Mouse (Mus musculus): ENCODE measurements around the gene Engase.

Gene Engase

DNA sequence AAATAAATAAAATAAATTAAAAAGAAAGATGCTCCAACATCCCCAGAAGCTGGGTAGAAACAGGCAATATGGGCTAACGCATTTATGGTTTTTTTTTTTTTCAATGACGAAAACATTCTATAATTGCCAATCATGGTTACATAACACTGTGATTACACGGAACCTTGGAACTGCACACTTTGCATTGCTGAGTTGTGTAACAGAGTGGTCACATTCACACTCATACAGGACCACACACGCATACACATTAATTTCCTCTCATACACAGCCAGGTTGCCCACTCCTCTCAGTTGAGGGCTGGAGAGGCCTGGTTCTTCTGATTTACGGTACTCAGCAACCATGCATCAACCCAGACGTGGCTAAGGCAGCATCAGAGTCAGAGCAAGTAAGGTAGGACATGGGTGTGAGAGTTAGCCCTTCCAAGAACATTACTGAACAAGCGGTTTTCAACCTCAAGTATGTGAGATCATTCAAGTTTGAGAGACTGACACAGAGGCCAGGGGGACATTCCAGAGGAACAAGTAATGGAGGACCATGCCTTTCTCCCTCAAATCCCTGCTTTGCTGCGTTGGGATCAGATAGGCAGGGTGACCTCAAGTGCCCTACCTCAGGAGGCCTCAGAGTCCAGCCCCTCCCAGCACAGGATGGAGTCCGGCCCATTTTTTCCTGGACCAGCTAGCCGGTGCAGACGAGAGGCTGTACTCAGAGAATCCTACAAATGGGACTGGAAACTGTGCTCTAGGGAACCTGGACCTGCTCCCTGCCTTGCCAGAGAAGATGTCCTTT lies 22.6 kb upstream of the Engase start:
- DNase-seq (ENCODE audit: low read depth, low spot score) = no peak

GRCm38 (mm10) chr11:118455788-118456187 lies 20.8 kb upstream of the Engase start:
- DNase-seq (ENCODE audit: low read depth, low spot score) = no peak

GRCm38 (mm10) chr11:118456937-118457336 lies 19.7 kb upstream of the Engase start:
- no peak for DNase-seq (ENCODE audit: low read depth, low spot score)

- DNase-seq (ENCODE audit: low read depth, low spot score) = no peak
Measured at GRCm38 (mm10) chr11:118459051-118459450, 17.6 kb upstream of the Engase start.

DNA sequence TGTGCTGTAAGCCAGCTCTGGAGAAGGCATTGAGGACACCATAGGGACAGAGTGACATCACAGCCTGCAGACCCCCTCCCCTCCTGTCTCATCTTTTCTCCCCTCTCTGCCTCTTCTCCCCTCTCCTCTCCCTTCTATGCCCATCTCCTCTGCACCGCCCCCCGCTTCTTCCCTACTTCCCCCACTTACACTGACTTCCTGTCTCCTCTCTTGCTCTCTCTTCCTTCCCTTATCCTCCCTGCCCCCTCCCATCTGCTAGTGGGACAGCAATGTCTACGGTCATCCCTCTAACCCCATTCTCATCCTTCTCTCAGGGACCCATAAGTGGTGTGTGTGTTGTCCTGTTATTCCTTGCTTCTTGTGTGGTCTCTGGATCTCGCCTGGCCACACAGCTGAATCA lies 17.1 kb upstream of the Engase start:
- no peak for DNase-seq (ENCODE audit: low read depth, low spot score)

DNA sequence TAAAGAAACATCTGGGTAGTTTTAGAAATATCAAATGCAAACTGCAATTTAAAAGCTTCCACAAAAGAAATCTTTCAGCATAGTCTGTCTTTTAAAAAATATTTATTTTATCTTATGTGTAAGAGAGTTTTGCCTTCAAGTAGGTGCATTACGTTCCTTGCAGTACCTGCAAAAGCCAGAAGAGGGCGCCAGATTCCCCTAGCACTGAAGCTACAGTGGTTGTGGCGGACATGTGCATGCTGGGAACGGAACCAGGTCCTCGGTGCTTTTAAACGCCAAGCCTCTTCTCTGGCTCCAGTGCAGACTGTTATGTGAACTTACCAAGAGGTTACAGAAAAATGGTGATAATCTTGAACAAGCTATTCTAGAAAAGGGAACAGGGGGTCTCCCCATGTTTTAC lies 16.3 kb upstream of the Engase start:
- peak; percentile 59 for DNase-seq (ENCODE audit: low read depth, low spot score)

DNA sequence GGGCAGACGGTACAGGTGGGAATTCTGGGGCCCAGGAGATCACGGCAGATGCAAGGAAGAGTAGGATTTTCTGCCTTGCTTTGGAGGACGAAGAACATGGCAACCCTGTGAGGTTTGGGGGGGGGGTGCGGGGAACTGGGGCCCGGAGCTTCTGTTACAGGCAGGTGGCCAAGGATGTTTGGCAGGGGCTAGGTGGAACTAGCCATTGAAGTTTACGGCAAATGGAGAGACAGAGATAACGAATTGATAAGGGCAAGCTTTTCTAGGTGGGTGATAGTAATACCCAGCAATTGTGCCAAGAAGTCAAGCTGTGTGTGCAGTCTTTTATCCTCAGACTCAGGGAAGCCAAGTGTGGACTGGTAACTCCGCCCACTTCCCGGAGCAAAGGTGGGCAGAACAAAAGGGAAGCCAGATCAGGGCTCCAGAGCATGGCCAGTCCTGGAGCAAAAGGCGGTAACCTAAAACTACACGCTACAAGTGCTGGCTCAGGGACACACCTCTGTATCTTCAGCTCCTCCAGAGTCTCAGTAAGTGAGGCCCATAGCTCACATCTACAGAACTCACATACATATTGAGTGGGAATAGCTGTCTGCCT lies 9.1 kb upstream of the Engase start:
- no peak for DNase-seq (ENCODE audit: low read depth, low spot score)

- DNase-seq (ENCODE audit: low read depth, low spot score) = no peak
Measured at GRCm38 (mm10) chr11:118469509-118470160, 7.0 kb upstream of the Engase start.

GRCm38 (mm10) chr11:118470234-118470966 lies 6.2 kb upstream of the Engase start:
- DNase-seq (ENCODE audit: low read depth, low spot score) = no peak

GRCm38 (mm10) chr11:118471676-118472075 lies 5.0 kb upstream of the Engase start:
- DNase-seq (ENCODE audit: low read depth, low spot score) = no peak

- DNase-seq (ENCODE audit: low read depth, low spot score) = no peak
Measured at GRCm38 (mm10) chr11:118473161-118473560, 3.5 kb upstream of the Engase start.

DNA sequence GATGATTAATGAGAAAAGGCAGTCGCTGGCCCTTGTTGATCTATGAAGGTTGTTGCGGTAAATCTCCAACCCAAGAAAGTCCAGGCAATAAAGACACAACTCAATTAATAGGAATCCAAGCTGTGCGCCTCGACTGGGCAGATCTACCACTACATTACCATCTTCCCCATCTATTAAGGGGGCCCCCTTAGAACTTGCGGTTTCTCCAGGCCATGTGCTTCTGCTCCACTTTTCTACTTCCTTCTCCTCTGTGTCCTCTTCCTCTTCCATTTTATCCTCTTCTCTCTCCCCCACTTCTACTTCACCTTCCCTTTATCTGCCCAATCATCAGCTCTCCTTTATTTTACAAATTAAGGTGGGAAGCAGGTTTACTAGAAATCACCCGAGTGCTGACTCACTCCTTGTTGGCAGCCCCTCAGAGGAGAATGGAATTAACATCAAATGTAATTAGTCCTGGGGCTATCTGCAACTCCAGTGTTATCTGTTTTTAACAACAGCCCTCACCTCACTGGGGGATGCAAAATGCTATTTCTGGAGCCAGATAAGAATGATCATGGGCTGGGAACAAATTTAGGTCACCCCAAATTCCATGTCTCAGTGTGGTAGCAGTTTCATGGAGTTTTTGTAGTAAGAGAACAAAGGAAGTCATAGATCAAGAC lies 2.7 kb upstream of the Engase start:
- DNase-seq (ENCODE audit: low read depth, low spot score) = no peak

DNA sequence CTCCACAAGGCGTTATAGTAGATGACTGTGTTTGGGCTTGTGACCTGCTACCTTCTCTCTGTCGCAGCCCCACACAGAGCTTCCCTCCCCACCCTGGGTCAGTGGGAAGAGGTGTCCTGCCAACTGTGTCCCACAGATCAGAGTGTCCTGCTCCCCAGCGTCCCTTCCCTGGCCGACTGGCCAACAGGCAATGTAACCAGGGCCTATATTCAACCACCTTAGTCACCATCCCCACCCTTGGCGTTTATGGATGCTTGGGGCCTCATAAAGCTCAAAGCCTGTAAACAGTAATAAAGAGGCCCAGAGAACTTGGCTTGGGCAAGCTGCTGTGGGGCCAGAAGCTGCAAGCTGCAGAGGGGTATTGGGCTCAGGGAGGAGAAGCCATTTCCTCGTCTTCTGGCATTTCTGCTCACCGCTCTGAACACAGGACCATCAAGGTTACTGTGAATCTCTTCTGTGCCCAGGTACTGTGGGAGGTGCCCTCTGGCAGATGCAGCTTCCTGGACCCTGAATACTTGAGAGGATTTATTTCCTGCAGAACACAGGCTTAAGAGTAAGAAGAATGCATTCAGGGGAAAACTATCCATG lies 1.0 kb upstream of the Engase start:
- no peak for DNase-seq (ENCODE audit: low read depth, low spot score)

DNA sequence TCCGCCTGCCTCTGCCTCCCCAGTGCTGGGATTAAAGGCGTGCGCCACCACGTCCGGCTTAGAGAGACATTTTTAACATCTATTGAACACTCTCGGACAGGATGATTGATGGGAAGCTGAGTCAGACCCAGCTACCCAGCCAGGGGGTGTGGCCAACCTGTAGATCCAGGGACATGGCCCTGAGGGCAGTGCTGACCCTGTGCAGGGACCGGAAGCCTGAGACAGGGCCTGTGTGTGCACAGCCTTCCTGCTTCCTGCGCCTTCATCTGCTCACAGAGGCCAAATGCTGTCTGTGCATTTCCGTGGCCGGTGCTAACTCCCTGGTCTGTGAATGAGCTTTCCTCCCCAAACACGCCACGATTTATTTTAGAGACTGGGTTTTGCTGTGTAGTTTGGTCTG lies 3.1 kb downstream of the Engase start:
- DNase-seq (ENCODE audit: low read depth, low spot score) = no peak

- DNase-seq (ENCODE audit: low read depth, low spot score) = no peak
Measured at GRCm38 (mm10) chr11:118481231-118481630, 4.6 kb downstream of the Engase start.

GRCm38 (mm10) chr11:118481751-118482150 lies 5.1 kb downstream of the Engase start:
- DNase-seq (ENCODE audit: low read depth, low spot score) = no peak

- no peak for DNase-seq (ENCODE audit: low read depth, low spot score)
Measured at GRCm38 (mm10) chr11:118484169-118484568, 7.5 kb downstream of the Engase start.

DNA sequence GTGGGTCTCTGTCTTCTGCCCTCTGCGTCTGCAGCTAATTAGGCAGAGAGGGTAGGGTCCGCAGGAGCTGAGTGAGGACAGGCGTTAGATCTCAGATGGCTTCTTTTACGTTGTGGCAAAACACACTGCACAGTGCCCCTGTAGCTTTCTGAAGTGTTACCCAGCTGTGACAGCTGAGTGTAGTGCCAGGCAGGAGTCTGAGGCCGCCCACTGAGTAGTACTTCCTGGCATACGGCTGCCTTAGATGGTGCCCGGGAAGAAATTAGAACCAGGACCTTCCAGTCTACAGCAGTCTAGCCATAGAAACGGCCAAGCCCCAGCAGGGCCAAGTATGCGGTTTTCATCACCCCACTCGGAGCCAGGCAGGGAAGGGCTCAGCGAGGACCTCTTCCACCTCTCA lies 8.7 kb downstream of the Engase start:
- no peak for DNase-seq (ENCODE audit: low read depth, low spot score)

DNA sequence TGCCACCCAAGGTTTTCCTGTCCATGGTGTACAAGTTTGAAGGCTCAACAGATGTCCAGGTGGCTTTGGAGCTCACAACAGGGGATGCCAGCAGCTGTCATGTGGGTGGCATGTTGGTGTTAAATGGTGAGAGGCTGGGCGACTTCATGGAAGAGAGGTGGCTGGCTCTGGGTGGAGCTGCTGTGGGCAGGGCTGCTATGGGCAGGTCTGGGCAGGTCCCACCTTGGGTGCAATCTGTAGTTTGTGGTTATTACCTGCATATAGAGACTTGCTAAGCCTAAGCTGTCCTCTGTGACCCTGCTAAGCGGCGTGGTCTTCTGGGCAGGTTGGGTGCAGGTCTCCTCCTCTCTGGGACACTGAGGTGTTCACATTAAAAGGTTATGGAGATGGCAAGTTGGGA lies 9.2 kb downstream of the Engase start:
- no peak for DNase-seq (ENCODE audit: low read depth, low spot score)

- no peak for DNase-seq (ENCODE audit: low read depth, low spot score)
Measured at GRCm38 (mm10) chr11:118486281-118486680, 9.7 kb downstream of the Engase start.

All from WW6 (cell line).